Mouse (Mus musculus): ENCODE data around the gene Lrp3. TPM values are rescaled to one million over a fixed set of nuclear protein-coding genes. Genes with fewer than 3 reads are reported as not detected.
A peak's percentile ranks its signal among the peaks of the same experiment; 100 is the strongest.

The Lrp3 gene
- polyA plus RNA-seq, 1 experiment from 2014 or later = 19.1 TPM

DNA sequence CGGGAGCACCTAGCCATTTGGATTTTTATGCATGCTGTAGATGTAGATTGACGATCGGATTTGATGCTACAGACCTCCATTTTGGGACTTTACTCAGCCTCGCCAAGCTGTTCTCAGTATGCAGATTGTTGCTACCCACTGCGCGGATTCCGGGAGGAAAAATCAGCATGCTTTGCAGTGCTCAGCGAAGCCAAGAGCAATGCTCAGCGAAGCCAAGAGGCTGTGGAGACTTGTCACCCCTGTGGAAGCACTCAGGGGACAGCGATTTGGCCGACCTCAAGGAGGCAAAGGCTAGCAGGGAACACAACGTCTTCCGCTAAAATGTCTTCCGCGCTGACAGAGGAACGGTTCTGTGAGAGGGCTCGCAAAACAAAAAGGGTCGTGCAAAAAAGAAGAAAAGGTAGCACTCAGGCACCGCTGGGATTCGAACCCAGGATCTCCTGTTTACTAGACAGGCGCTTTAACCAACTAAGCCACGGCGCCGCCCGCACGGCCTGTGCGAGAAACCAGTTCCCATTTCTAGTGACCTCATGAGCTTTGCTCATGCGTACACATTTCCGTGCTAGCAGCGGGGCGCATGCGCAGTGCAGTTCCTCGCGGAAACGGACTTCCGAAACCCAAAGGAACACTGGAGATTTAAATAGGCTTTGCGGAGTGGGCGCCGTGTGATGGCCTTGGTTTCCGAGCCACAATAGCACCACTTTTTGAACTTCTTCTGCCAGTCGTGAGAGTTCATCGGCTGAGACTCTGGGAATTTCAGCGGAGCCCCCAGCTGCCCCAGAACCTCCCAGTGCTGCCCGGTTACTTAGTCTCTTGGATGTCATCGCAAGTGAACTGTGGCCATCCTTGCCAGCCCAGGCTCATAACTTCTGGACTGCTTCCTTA lies 19.3 kb upstream of the Lrp3 start:
- ATAC-seq (replicated peaks; ENCODE audit: low FRiP score) (peak; percentile 94), DNase-seq (ENCODE audit: low spot score) (peak; percentile 99)
- H3K36me3 ChIP-seq (ENCODE audit: control insufficient read depth, insufficient read depth, low read length) = no peaks in the 10 kb centered on the region
- peak overlapping the region; percentile 66 for H3K9ac ChIP-seq (ENCODE audit: low read length)
- peak overlapping the region; percentile 55 for H3K4me3 ChIP-seq (ENCODE audit: low read depth, low read length)
- H3K4me2 ChIP-seq (ENCODE audit: low read depth, low read length, severe bottlenecking) = peak overlapping the region; percentile 58
- H3K27me3 ChIP-seq (ENCODE audit: control insufficient read depth, insufficient read depth, low read length) = no peaks in the 10 kb centered on the region
- H3K27ac ChIP-seq (ENCODE audit: low read depth, low read length) = peak overlapping the region; percentile 84
- H3K4me1 ChIP-seq (replicated peaks; ENCODE audit: control insufficient read depth, insufficient read depth, low read length) = 0 out of 2 replicates have a peak, but pooled peaks cover 2% of the 10 kb centered on the region
- under 1% methylated on average over 45 of the region's 45 CpGs for WGBS
- H3K9me3 ChIP-seq (ENCODE audit: control insufficient read depth, low read length) = no peaks in the 10 kb centered on the region

DNA sequence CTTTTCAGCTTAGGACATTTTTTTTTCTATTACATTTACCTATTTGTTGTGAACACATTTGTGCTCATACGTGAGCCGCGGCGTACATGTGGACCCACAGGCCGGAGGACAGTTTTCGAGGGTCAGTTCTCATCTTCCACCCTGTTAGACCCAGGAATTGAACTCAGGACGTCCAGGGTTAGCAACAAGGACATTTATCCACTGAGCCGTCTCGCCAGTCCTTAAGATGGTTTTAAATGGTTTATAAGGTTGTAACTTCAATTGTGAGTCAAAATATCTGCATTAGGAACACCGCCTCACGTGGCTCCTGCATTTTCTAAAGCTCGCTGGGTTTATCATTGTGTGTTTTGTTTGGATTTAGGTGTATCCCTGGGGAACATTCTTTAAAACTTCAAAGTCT lies 18.6 kb upstream of the Lrp3 start:
- no peaks in the 10 kb centered on the region for H3K27me3 ChIP-seq (ENCODE audit: control insufficient read depth, insufficient read depth, low read length)
- H3K27ac ChIP-seq (ENCODE audit: low read depth, low read length) = peak overlapping the region; percentile 76; the same call in 1 of the 2 replicates
- 0 out of 2 replicates have a peak, but pooled peaks cover 2% of the 10 kb centered on the region for H3K4me1 ChIP-seq (replicated peaks; ENCODE audit: control insufficient read depth, insufficient read depth, low read length)
- no peaks in the 10 kb centered on the region for H3K9me3 ChIP-seq (ENCODE audit: control insufficient read depth, low read length)
- H3K4me3 ChIP-seq (ENCODE audit: low read depth, low read length) = peak overlapping the region; percentile 55
- H3K9ac ChIP-seq (ENCODE audit: low read length) = peak overlapping the region; percentile 66
- ATAC-seq (replicated peaks; ENCODE audit: low FRiP score) (no peak), DNase-seq (ENCODE audit: low spot score) (no peak)
- H3K4me2 ChIP-seq (ENCODE audit: low read depth, low read length, severe bottlenecking) = peak overlapping the region; percentile 47
- H3K36me3 ChIP-seq (ENCODE audit: control insufficient read depth, insufficient read depth, low read length) = no peaks in the 10 kb centered on the region
- 49% methylated on average over 12 of the region's 12 CpGs for WGBS

DNA sequence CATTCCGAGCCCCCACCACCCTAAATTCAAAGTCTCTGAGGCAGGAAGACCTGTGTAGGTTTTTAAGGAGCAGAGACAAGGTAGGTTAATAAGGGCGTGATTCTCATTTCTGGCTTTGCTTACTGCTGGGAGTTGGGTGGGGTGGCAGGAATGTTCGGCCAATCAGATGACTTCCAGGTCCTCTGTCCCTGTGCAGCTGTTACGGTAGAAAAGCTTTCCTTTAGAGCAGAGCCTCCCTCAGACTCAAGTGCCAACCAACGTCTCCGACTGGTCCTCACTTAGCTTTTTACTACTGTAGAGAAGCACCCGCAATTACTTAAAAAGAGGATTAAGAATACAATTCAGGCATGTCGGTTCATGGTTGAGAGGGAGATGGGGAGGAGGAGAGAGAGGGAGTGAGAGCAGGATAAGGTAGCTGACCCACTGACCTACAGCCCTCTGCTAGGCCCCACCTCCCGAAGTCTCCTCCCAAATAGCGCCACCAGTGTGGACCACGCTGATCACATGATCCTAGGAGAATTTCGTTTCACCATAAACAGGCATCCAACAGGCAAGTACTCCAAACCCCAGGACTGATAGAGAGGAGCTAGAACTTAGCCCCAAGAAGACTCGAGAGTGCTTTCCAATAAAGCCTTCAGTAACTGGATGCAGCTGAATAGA lies 17.6 kb upstream of the Lrp3 start:
- WGBS = 29% methylated on average over 13 of the region's 13 CpGs
- Histone ChIP-seq H3K27ac (ENCODE audit: low read depth, low read length) (no peak overlapping the region), H3K9ac (ENCODE audit: low read length) (no peak overlapping the region), H3K9me3 (ENCODE audit: control insufficient read depth, low read length) (no peaks in the 10 kb centered on the region), H3K4me3 (ENCODE audit: low read depth, low read length) (no peak overlapping the region), H3K27me3 (ENCODE audit: control insufficient read depth, insufficient read depth, low read length) (no peaks in the 10 kb centered on the region), H3K36me3 (ENCODE audit: control insufficient read depth, insufficient read depth, low read length) (no peaks in the 10 kb centered on the region), H3K4me2 (ENCODE audit: low read depth, low read length, severe bottlenecking) (no peak overlapping the region), H3K4me1 (replicated peaks; ENCODE audit: control insufficient read depth, insufficient read depth, low read length) (0 out of 2 replicates have a peak, but pooled peaks cover 2% of the 10 kb centered on the region)
- DNase-seq (ENCODE audit: low spot score) = no peak
- ATAC-seq (replicated peaks; ENCODE audit: low FRiP score) = no peak

DNA sequence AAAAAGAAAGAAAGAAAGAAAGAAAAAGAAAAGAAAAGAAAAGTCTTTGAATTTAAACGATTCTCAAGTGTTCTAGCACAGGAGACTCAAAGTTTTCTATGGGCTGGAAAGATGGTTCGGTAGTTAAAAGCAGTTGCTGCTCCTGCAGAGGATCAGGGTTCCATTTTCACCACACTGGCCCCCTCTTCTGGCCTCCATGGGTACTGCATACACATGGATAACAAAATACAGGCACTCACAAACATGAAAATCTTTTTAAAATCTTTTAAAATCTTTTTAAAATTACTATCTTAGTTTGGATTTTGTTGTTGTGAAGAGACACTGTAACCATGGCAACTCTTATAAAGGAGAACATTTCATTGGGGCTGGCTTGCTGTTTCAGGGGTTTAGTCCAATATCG lies 15.0 kb upstream of the Lrp3 start:
- no peak for ATAC-seq (replicated peaks; ENCODE audit: low FRiP score)
- WGBS = 72% methylated on average over 3 of the region's 3 CpGs
- H3K36me3 ChIP-seq (ENCODE audit: control insufficient read depth, insufficient read depth, low read length) = no peaks in the 10 kb centered on the region

DNA sequence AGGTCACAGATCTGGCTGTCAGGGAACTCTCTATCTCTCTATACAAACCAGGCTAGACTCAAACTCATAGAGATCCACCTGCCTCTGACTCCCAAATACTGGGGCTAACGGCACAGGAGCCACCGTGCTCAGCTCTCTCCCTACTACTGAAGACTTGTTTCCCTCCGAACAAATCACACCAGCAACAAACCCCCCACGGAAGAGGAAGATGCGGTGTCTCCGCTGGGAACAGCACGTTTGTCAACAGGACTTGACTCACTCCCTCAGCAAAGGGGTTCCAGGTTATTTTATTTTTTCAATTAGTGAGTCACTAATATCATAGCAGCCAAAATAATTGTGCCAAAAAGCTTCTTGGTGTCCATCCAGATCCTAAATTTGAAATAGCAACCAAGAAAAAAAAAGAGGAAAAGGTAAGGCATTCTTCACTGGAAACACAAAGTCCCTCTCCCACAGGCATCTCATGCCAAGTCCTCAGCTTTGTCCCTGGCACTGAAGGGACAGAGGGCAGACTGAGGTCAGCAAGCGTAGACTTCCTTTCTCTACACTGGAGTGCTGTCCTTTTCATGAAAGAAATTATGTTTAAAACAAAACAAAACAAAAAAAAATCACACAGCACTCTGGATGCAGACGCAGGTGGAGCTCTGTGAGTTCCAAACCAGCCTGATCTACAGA lies 5.5 kb upstream of the Lrp3 start:
- no peak for ATAC-seq (replicated peaks; ENCODE audit: low FRiP score)
- WGBS = 76% methylated on average over 9 of the region's 9 CpGs

More for the DNA sequence above, 15.0 kb upstream of the Lrp3 start:
- no peaks in the 10 kb centered on the region for H3K9me3 ChIP-seq (ENCODE audit: control insufficient read depth, low read length)
- no peak overlapping the region for H3K9ac ChIP-seq (ENCODE audit: low read length)
- no peaks in the 10 kb centered on the region for H3K4me1 ChIP-seq (replicated peaks; ENCODE audit: control insufficient read depth, insufficient read depth, low read length)
- no peak overlapping the region for H3K27ac ChIP-seq (ENCODE audit: low read depth, low read length)
- DNase-seq (ENCODE audit: low spot score) = peak; percentile 70
- no peak overlapping the region for H3K4me2 ChIP-seq (ENCODE audit: low read depth, low read length, severe bottlenecking)
- no peak overlapping the region for H3K4me3 ChIP-seq (ENCODE audit: low read depth, low read length)
- no peaks in the 10 kb centered on the region for H3K27me3 ChIP-seq (ENCODE audit: control insufficient read depth, insufficient read depth, low read length)

DNA sequence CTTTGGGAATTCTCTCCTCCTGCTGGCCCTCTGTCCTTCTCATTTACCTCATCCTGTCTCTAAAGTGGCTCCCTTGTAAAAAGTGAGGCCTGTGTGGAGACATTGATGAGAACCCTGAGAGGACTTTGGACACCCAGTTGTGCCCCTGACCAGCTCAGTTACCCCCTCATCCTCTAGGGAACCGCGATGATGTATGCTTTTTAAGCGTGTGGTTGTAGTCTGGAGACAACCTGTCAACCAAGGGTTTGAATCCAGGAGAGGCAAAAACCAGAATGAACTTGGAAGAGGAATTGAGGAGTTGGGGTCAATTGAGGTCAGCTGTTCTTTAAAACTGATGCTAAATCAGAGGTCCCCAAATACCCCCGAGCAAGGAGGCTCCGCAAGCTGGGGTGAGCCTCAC lies 433 bp upstream of the Lrp3 start:
- Histone ChIP-seq H3K27ac (ENCODE audit: low read depth, low read length) (no peak overlapping the region), H3K9ac (ENCODE audit: low read length) (peak overlapping the region; percentile 94), H3K4me1 (replicated peaks; ENCODE audit: control insufficient read depth, insufficient read depth, low read length) (peaks cover 11% of the 10 kb centered on the region), H3K4me3 (ENCODE audit: low read depth, low read length) (peak overlapping the region; percentile 81), H3K4me2 (ENCODE audit: low read depth, low read length, severe bottlenecking) (peak overlapping the region; percentile 61), H3K36me3 (ENCODE audit: control insufficient read depth, insufficient read depth, low read length) (peaks cover 8% of the 10 kb centered on the region), H3K27me3 (ENCODE audit: control insufficient read depth, insufficient read depth, low read length) (0 out of 2 replicates have a peak, but pooled peaks cover 2% of the 10 kb centered on the region), H3K9me3 (ENCODE audit: control insufficient read depth, low read length) (no peaks in the 10 kb centered on the region)
- WGBS = 42% methylated on average over 5 of the region's 5 CpGs
- peak; percentile 6; the same call in 1 of the 2 replicates for ATAC-seq (replicated peaks; ENCODE audit: low FRiP score)
- no peak for DNase-seq (ENCODE audit: low spot score)

More for the DNA sequence above, 5.5 kb upstream of the Lrp3 start:
- H3K4me2 ChIP-seq (ENCODE audit: low read depth, low read length, severe bottlenecking) = no peak overlapping the region
- H3K4me1 ChIP-seq (replicated peaks; ENCODE audit: control insufficient read depth, insufficient read depth, low read length) = no peaks in the 10 kb centered on the region
- no peak overlapping the region for H3K4me3 ChIP-seq (ENCODE audit: low read depth, low read length)
- H3K27me3 ChIP-seq (ENCODE audit: control insufficient read depth, insufficient read depth, low read length) = 0 out of 2 replicates have a peak, but pooled peaks cover 2% of the 10 kb centered on the region
- no peak overlapping the region for H3K9ac ChIP-seq (ENCODE audit: low read length)
- no peak overlapping the region for H3K27ac ChIP-seq (ENCODE audit: low read depth, low read length)
- no peak for DNase-seq (ENCODE audit: low spot score)
- no peaks in the 10 kb centered on the region for H3K36me3 ChIP-seq (ENCODE audit: control insufficient read depth, insufficient read depth, low read length)
- no peaks in the 10 kb centered on the region for H3K9me3 ChIP-seq (ENCODE audit: control insufficient read depth, low read length)

DNA sequence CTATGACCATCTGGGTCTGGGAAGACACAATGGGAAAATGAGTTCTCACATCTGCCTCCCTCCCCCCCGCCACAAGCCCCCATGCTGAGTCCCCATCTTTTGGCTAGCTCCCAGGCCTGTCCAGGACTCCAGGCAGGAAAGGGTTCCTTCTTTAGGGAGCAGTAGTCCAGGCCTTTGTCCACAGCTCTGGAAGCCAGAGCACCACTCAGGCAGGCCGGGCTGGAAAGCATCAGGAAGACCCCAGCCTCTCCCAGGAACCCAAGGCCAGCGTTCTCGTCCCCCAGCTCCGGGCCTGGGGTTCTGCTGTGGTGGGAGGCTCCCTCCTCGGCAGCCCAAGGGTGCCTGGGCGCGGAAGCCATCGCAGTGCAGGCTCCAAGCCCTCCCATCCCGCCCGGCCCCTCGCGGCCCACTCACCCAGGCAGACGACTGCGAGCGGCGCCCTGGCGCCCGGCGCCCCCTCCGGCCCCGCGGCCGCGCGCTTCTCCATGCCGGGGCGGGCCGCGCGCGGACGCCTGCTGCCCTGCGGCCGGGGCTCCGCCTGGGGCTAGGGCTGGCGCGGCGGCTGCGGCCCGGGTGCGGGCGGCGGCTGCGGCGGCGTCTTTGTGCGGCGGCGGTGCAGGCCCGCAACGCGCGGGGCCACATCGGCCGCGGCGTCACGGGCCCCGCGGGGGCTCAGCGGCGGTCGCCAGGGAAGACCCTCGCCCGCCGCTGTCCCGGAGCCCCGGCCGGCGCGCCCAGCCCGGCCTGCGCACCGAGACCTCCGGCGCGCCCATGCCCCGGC lies 666 bp downstream of the Lrp3 start:
- peak overlapping the region; percentile 61 for H3K4me2 ChIP-seq (ENCODE audit: low read depth, low read length, severe bottlenecking)
- WGBS = 0% methylated on average over 64 of the region's 79 CpGs

DNA sequence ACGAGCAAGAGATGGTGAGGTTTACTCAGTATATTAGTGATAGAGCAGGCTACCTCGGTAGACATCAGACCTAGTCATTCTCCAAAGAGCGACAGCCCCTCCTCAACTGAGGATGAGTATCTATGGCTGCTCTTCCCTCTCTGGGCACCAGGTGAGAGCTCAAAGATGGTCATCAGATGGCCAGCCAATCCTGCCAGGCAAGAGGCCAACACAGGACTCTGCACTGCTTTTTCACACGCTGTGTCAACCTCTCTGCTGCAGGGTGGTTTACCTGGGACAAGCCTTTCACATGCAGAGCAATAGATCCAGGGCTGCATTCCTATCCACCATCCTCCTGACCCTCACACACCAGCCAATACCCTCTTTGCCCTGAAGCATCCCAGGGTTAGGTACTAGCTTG lies 3.5 kb downstream of the Lrp3 start:
- Histone ChIP-seq H3K9ac (ENCODE audit: low read length) (no peak overlapping the region), H3K9me3 (ENCODE audit: control insufficient read depth, low read length) (no peaks in the 10 kb centered on the region), H3K4me2 (ENCODE audit: low read depth, low read length, severe bottlenecking) (no peak overlapping the region), H3K27me3 (ENCODE audit: control insufficient read depth, insufficient read depth, low read length) (0 out of 2 replicates have a peak, but pooled peaks cover 2% of the 10 kb centered on the region), H3K4me1 (replicated peaks; ENCODE audit: control insufficient read depth, insufficient read depth, low read length) (peaks cover 11% of the 10 kb centered on the region), H3K27ac (ENCODE audit: low read depth, low read length) (no peak overlapping the region), H3K4me3 (ENCODE audit: low read depth, low read length) (no peak overlapping the region), H3K36me3 (ENCODE audit: control insufficient read depth, insufficient read depth, low read length) (peaks cover 10% of the 10 kb centered on the region)
- 91% methylated on average over 4 of the region's 4 CpGs for WGBS
- DNase-seq (ENCODE audit: low spot score) = no peak
- no peak for ATAC-seq (replicated peaks; ENCODE audit: low FRiP score)

More for the DNA sequence above, 666 bp downstream of the Lrp3 start:
- H3K4me3 ChIP-seq (ENCODE audit: low read depth, low read length) = peak overlapping the region; percentile 81
- ATAC-seq (replicated peaks; ENCODE audit: low FRiP score) (peak; percentile 40), DNase-seq (ENCODE audit: low spot score) (peak; percentile 77)
- 0 out of 2 replicates have a peak, but pooled peaks cover 2% of the 10 kb centered on the region for H3K27me3 ChIP-seq (ENCODE audit: control insufficient read depth, insufficient read depth, low read length)
- peaks cover 8% of the 10 kb centered on the region for H3K36me3 ChIP-seq (ENCODE audit: control insufficient read depth, insufficient read depth, low read length)
- H3K27ac ChIP-seq (ENCODE audit: low read depth, low read length) = peak overlapping the region; percentile 72
- peak overlapping the region; percentile 94 for H3K9ac ChIP-seq (ENCODE audit: low read length)
- H3K9me3 ChIP-seq (ENCODE audit: control insufficient read depth, low read length) = no peaks in the 10 kb centered on the region
- peaks cover 11% of the 10 kb centered on the region for H3K4me1 ChIP-seq (replicated peaks; ENCODE audit: control insufficient read depth, insufficient read depth, low read length)
